Mouse (Mus musculus): ENCODE measurements around the gene Epm2a.

- TF ChIP-seq CTCF (IDR thresholded peaks at IDR 0.05; ENCODE audit: borderline replicate concordance, insufficient read depth, low read length) (no peak), POLR2A (IDR thresholded peaks at IDR 0.05; ENCODE audit: low read depth, low read length) (no peak)
Measured at GRCm38 (mm10) chr10:11436961-11437360, 93.8 kb downstream of the Epm2a start.
